Mouse (Mus musculus): ENCODE measurements around the gene Bcar3. TPM values are rescaled to one million over a fixed set of nuclear protein-coding genes. Genes with fewer than 3 reads are reported as not detected.

Bcar3 gene
- polyA plus RNA-seq, 1 experiment from 2014 or later: 9.1 TPM

DNA sequence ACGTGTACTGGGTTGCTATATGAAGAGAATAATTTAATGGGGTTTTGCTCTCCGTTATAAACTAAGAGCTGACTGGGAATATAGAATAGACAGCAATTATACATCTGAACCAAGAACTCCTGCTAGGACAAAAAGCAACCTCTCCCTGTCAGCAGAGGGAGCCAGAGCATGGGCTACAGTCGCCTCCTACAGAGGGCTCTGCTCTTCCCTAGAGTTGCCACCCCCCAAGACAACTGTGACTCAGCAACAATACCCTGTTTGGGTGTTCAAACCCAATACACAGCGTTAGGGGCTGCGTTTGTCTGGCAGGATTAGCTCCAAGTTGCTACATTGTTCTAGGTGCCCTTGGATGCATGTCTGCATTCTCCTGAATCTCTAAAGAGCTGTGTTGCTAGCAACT is 1.6 kb downstream of the Bcar3 start:
- Histone ChIP-seq H3K4me1 (replicated peaks) (peaks cover 62% of the 10 kb centered on the region), H3K9ac (no peak overlapping the region), H3K9me3 (no peaks in the 10 kb centered on the region), H3K4me2 (no peak overlapping the region), H3K36me3 (no peaks in the 10 kb centered on the region), H3K4me3 (no peak overlapping the region), H3K27me3 (no peaks in the 10 kb centered on the region), H3K27ac (replicated peaks) (peak overlapping the region; percentile 100)
- WGBS: 9% methylated on average over 5 of the region's 5 CpGs
- no peak for ATAC-seq (ENCODE audit: low read depth)

DNA sequence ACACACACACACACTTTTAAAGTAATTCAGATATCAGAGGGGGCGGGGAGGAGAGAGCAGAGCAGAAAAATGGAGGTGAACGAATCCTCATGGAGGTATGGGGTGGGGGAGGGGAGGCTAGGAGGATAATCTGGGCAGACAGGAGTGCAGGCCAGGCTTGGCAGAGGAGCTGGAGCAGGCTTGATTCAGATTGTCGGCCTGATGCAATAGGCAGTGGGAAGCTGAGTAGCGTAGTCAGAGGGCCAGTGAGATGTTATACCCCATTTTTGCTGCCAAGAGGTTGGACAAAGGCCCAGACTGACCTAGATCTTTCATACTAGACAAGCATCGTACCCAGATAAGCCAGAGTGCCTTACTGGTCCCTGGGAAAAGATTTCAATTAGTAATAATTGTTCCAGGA is 3.0 kb downstream of the Bcar3 start:
- Histone ChIP-seq H3K9ac (no peak overlapping the region), H3K4me2 (no peak overlapping the region), H3K9me3 (no peaks in the 10 kb centered on the region), H3K4me3 (no peak overlapping the region), H3K36me3 (no peaks in the 10 kb centered on the region), H3K27me3 (no peaks in the 10 kb centered on the region), H3K4me1 (replicated peaks) (peaks cover 59% of the 10 kb centered on the region), H3K27ac (replicated peaks) (no peak overlapping the region)
- ATAC-seq (ENCODE audit: low read depth): no peak
- WGBS: 62% methylated on average over 5 of the region's 5 CpGs

- H3K4me3 ChIP-seq: no peak overlapping the region
- ATAC-seq (ENCODE audit: low read depth): 0 out of 2 replicates have a peak, but pooled peaks have one; percentile 12
- WGBS: 66% methylated on average over 9 of the region's 9 CpGs
These were observed 7.3 kb downstream of the Bcar3 start for GRCm38 (mm10) chr3:122300983-122301919.

GRCm38 (mm10) chr3:122304560-122304959 is 10.6 kb downstream of the Bcar3 start:
- 88% methylated on average over 4 of the region's 4 CpGs for WGBS
- no peak for ATAC-seq (ENCODE audit: low read depth)
- no peaks in the 10 kb centered on the region for H3K27me3 ChIP-seq
- H3K4me1 ChIP-seq (replicated peaks): peaks cover 13% of the 10 kb centered on the region; the same call in 1 of the 2 replicates
- no peak overlapping the region for H3K9ac ChIP-seq
- no peaks in the 10 kb centered on the region for H3K9me3 ChIP-seq
- H3K4me3 ChIP-seq: no peak overlapping the region
- no peaks in the 10 kb centered on the region for H3K36me3 ChIP-seq
- H3K27ac ChIP-seq (replicated peaks): no peak overlapping the region
- H3K4me2 ChIP-seq: no peak overlapping the region

More at GRCm38 (mm10) chr3:122300983-122301919, 7.3 kb downstream of the Bcar3 start:
- no peaks in the 10 kb centered on the region for H3K36me3 ChIP-seq
- peak overlapping the region; percentile 43; the same call in 1 of the 2 replicates for H3K27ac ChIP-seq (replicated peaks)
- no peaks in the 10 kb centered on the region for H3K9me3 ChIP-seq
- 0 out of 2 replicates have a peak overlapping the region, but pooled peaks have one; percentile 1 for H3K9ac ChIP-seq
- H3K4me1 ChIP-seq (replicated peaks): peaks cover 33% of the 10 kb centered on the region; the same call in 1 of the 2 replicates
- no peaks in the 10 kb centered on the region for H3K27me3 ChIP-seq
- H3K4me2 ChIP-seq: no peak overlapping the region

DNA sequence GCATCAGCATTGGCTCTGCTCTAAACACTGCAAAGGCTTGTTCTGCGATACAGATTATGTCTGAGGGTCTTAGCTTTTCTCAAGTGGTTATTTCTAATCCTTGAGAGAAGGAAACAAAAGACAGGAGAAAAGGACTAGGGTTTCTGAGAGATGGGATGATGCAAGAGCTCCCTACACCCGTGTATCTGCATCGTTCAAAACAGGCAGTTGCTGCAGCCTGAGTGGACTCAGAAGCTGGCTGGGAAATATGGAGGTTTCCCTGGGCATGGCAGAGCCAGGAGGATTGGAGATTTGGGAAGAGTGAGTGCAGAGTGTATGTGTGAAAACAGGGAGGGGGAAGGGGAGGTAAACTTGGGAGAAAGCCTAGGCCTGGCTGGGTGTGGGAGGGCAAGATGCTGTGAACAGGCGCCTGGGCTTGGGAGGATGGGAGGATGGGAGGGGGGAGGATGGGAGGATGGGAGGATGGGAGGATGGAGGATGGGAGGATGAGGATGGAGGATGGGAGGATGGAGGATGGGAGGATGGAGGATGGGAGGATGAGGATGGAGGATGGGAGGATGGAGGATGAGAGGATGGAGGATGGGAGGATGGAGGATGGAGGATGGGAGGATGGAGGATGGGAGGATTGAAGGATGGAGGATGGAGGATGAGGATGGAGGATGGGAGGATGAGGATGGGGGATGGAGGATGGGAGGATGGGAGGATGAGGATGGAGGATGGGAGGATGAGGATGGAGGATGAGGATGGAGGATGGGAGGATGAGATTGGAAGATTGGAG is 14.1 kb downstream of the Bcar3 start:
- no peaks in the 10 kb centered on the region for H3K4me1 ChIP-seq (replicated peaks)
- H3K9ac ChIP-seq: no peak overlapping the region
- H3K36me3 ChIP-seq: no peaks in the 10 kb centered on the region
- no peaks in the 10 kb centered on the region for H3K27me3 ChIP-seq
- 72% methylated on average over 4 of the region's 4 CpGs for WGBS
- ATAC-seq (ENCODE audit: low read depth): no peak
- H3K9me3 ChIP-seq: no peaks in the 10 kb centered on the region
- no peak overlapping the region for H3K4me2 ChIP-seq
- no peak overlapping the region for H3K4me3 ChIP-seq
- H3K27ac ChIP-seq (replicated peaks): no peak overlapping the region

- Histone ChIP-seq H3K36me3 (no peaks in the 10 kb centered on the region), H3K4me3 (no peak overlapping the region), H3K4me2 (no peak overlapping the region), H3K4me1 (replicated peaks) (0 out of 2 replicates have a peak, but pooled peaks cover 3% of the 10 kb centered on the region), H3K27me3 (no peaks in the 10 kb centered on the region), H3K27ac (replicated peaks) (no peak overlapping the region), H3K9me3 (no peaks in the 10 kb centered on the region), H3K9ac (no peak overlapping the region)
- ATAC-seq (ENCODE audit: low read depth): no peak
- 48% methylated on average over 6 of the region's 6 CpGs for WGBS
These were observed 15.0 kb downstream of the Bcar3 start for GRCm38 (mm10) chr3:122308981-122309380.

DNA sequence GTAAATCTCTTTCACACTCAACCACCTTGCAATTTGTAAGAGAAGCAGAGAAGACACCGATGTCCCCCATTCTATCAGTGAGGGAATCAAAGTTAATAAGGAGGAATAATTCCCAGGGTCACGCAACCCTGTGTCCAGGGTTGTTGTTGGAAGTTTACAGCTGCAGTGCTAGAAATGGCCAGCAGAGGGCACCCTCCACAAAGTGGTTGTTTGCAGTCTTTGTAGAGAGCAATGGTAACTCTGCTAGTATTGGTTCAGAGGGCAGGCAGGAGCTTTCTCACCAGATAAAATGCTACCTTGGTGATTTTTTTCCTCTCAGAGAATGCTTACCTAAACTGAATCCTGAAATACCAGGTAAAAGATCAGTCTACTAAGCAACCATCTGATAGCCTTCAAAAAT is 18.1 kb downstream of the Bcar3 start:
- ATAC-seq (ENCODE audit: low read depth): peak; percentile 57; the same call in 1 of the 2 replicates
- Histone ChIP-seq H3K9me3 (no peaks in the 10 kb centered on the region), H3K9ac (no peak overlapping the region), H3K27ac (replicated peaks) (no peak overlapping the region), H3K4me2 (no peak overlapping the region), H3K4me3 (no peak overlapping the region), H3K4me1 (replicated peaks) (peaks cover 12% of the 10 kb centered on the region), H3K36me3 (no peaks in the 10 kb centered on the region), H3K27me3 (no peaks in the 10 kb centered on the region)
- WGBS: 23% methylated on average over 2 of the region's 2 CpGs

DNA sequence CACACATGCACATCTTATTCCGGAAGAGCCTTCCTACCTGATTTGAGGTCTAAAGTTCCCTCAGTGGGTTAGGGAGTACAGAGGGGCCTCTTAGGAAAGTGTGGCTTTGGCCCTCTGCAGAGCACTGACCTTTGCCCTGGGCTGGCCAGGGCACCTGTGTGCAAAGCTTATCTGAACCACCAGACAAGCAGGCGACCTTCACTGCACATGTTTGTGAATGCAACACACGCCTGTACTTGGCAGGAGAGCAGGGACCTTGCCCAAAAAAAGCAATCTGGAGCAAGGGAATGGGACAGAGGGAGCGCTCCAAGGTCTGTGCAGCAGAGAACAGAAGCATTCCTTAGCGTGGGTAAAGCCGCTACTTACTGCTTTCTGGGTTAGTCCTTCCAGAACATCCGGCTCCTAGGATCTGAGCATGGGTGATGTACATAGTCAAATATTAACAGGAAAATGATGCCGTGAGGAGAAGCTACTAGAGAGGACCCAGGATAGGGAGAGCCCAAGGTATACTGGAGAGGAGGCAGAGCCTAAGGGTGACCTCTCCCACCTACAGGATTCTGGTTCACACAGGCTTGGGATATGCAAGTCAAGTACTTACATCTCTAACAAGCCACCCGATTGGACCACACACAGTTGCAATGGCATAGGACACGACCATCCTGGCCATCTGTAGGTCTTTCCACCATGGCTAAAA is 19.1 kb downstream of the Bcar3 start:
- WGBS: 88% methylated on average over 10 of the region's 10 CpGs
- Histone ChIP-seq H3K4me1 (replicated peaks) (peaks cover 15% of the 10 kb centered on the region), H3K27me3 (no peaks in the 10 kb centered on the region), H3K27ac (replicated peaks) (no peak overlapping the region), H3K4me3 (no peak overlapping the region), H3K4me2 (no peak overlapping the region), H3K9me3 (no peaks in the 10 kb centered on the region), H3K9ac (no peak overlapping the region), H3K36me3 (no peaks in the 10 kb centered on the region)
- no peak for ATAC-seq (ENCODE audit: low read depth)

- peaks cover 15% of the 10 kb centered on the region for H3K4me1 ChIP-seq (replicated peaks)
- no peak overlapping the region for H3K9ac ChIP-seq
- 58% methylated on average over 7 of the region's 7 CpGs for WGBS
- H3K4me3 ChIP-seq: no peak overlapping the region
- no peaks in the 10 kb centered on the region for H3K36me3 ChIP-seq
- no peak overlapping the region for H3K27ac ChIP-seq (replicated peaks)
- no peaks in the 10 kb centered on the region for H3K9me3 ChIP-seq
- no peak overlapping the region for H3K4me2 ChIP-seq
- no peaks in the 10 kb centered on the region for H3K27me3 ChIP-seq
- ATAC-seq (ENCODE audit: low read depth): no peak
These were observed 20.0 kb downstream of the Bcar3 start for GRCm38 (mm10) chr3:122313936-122314335.

GRCm38 (mm10) chr3:122316621-122317020 is 22.7 kb downstream of the Bcar3 start:
- no peak overlapping the region for H3K4me3 ChIP-seq
- H3K9ac ChIP-seq: no peak overlapping the region
- no peaks in the 10 kb centered on the region for H3K9me3 ChIP-seq
- ATAC-seq (ENCODE audit: low read depth): no peak
- peak overlapping the region; percentile 36 for H3K4me2 ChIP-seq
- no peaks in the 10 kb centered on the region for H3K36me3 ChIP-seq
- H3K4me1 ChIP-seq (replicated peaks): peaks cover 15% of the 10 kb centered on the region
- no peaks in the 10 kb centered on the region for H3K27me3 ChIP-seq
- WGBS: 15% methylated on average over 11 of the region's 11 CpGs
- no peak overlapping the region for H3K27ac ChIP-seq (replicated peaks)

- no peak overlapping the region for H3K27ac ChIP-seq (replicated peaks)
- 89% methylated on average over 6 of the region's 6 CpGs for WGBS
- H3K27me3 ChIP-seq: no peaks in the 10 kb centered on the region
- H3K9ac ChIP-seq: no peak overlapping the region
- H3K36me3 ChIP-seq: no peaks in the 10 kb centered on the region
- ATAC-seq (ENCODE audit: low read depth): no peak
- H3K4me1 ChIP-seq (replicated peaks): peaks cover 15% of the 10 kb centered on the region
- H3K4me3 ChIP-seq: no peak overlapping the region
- no peak overlapping the region for H3K4me2 ChIP-seq
- no peaks in the 10 kb centered on the region for H3K9me3 ChIP-seq
These were observed 23.4 kb downstream of the Bcar3 start for GRCm38 (mm10) chr3:122317339-122317738.

Data from neural tube, embryonic 13.5 days (tissue).